Mouse (Mus musculus) lung, postnatal 0 days (tissue): Measurements from ENCODE around the gene Cybc1. TPM values are rescaled to one million over a fixed set of nuclear protein-coding genes. Genes with fewer than 3 reads are reported as not detected.

Experiments
- ATAC-seq: fragments of 200-750 bp; cut with Nextera tagmentation; 2 replicates; pipeline ENCODE4 v1.8.0; 2017; ENCODE audit warnings: moderate library complexity
- DNase-seq: peaks from one replicate; pipeline ENCODE4 v3.0.0-alpha.2; 2016; ENCODE audit warnings: low spot score
- H3K27ac ChIP-seq: fragments of 300-500 bp; sonication (generic); 2 replicates; pipeline ENCODE4 v1.5.1; 2014; ENCODE audit warnings: antibody characterized with exemption, mild to moderate bottlenecking, low read length, mixed read lengths
- H3K27me3 ChIP-seq: fragments of 300-500 bp; sonication (generic); replicated peaks from 2 replicates; pipeline ENCODE4 v1.6.1; 2014; ENCODE audit warnings: low read length, mixed read lengths; ENCODE audit not compliant: insufficient read depth
- H3K36me3 ChIP-seq: fragments of 300-500 bp; sonication (generic); 2 replicates; pipeline ENCODE4 v1.6.1; 2014; ENCODE audit warnings: low read length, mixed read lengths; ENCODE audit not compliant: insufficient read depth
- H3K4me1 ChIP-seq: fragments of 300-500 bp; sonication (generic); 2 replicates; pipeline ENCODE4 v1.6.1; 2014; ENCODE audit warnings: antibody characterized with exemption, low read depth, low read length, mixed read lengths; ENCODE audit not compliant: insufficient read depth
- H3K4me2 ChIP-seq: fragments of 300-500 bp; sonication (generic); replicated peaks from 2 replicates; pipeline ENCODE4 v1.6.1; 2014; ENCODE audit warnings: low read depth, mild to moderate bottlenecking, low read length, moderate library complexity, mixed read lengths
- H3K4me3 ChIP-seq: fragments of 300-500 bp; sonication (generic); 2 replicates; pipeline ENCODE4 v1.5.1; 2014; ENCODE audit warnings: low read depth, low read length
- H3K9ac ChIP-seq: fragments of 300-500 bp; sonication (generic); replicated peaks from 2 replicates; pipeline ENCODE4 v1.6.1; 2014; ENCODE audit warnings: low read depth, mild to moderate bottlenecking
- H3K9me3 ChIP-seq: fragments of 300-500 bp; sonication (generic); 2 replicates; pipeline ENCODE4 v1.6.1; 2016; ENCODE audit warnings: low read length, mixed read lengths
- CTCF ChIP-seq: IDR thresholded peaks from 2 replicates; pipeline ENCODE4 v1.5.1; 2016; ENCODE audit warnings: antibody characterized with exemption, mild to moderate bottlenecking
- EP300 ChIP-seq: IDR thresholded peaks from 2 replicates; pipeline ENCODE4 v1.6.1; 2016; ENCODE audit warnings: antibody characterized with exemption, mild to moderate bottlenecking, control low read depth
- WGBS: fragments of 180-500 bp; shearing (Covaris S2); extraction: QIAGEN DNeasy Blood & Tissue Kit; methylation state at CpG from one replicate; pipeline ENCODE4 v1.1.7; 2014; 5-methylcytosine and 5-hydroxymethylcytosine counted together
- polyA plus RNA-seq: library from polyadenylated mRNA; unstranded; fragments of >200 nt; fragmentation: Nextera tagmentation; extraction: Ambion mirVana; gene quantifications from 2 replicates; pipeline ENCODE4 v1.2.1, GENCODE M21; 2015

The Cybc1 gene
- 28.9 and 29.3 TPM in 2 replicates for polyA plus RNA-seq

DNA sequence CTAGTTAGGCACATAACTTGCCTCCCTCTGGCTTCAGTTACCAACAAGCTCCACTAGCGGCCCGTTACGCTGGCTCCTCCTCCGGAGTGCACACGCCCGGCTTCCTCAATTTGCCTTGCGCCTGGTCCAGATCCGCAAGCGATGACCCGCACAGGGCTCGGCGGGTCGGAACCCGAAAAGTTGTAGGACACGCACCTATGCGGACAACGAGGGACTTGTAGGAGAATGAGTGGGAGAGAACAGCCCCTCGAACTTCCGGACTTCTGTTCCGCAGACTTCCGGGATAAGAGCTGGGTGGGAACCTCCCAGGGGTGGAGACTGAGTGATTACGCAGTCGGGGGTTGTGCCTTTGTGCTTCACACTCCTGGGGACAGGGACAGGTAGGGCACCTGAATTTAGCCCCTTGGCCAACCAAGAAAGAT, at the start of gene Cybc1:
TSS of gene Cybc1 (minus strand) at position 305 of the 422 bp plus-strand sequence.
- ATAC-seq (peak; percentile 95), DNase-seq (peak; percentile 92)
- Histone ChIP-seq H3K27ac (peak within 1 kb of the TSS; percentile 87), H3K4me1 (peaks cover 9% of the 10 kb centered on the region), H3K4me2 (peak within 1 kb of the TSS; percentile 81), H3K9ac (peak within 1 kb of the TSS; percentile 50), H3K36me3 (peaks cover 15% of the 10 kb centered on the region), H3K4me3 (peak within 1 kb of the TSS; percentile 74), H3K9me3 (no peaks in the 10 kb centered on the region), H3K27me3 (no peaks in the 10 kb centered on the region)
- no peak; the same call in 1 of the 2 replicates for TF ChIP-seq CTCF
- no peak for TF ChIP-seq EP300
- WGBS, result 4% methylated on average over 23 of the region's 23 CpGs

DNA sequence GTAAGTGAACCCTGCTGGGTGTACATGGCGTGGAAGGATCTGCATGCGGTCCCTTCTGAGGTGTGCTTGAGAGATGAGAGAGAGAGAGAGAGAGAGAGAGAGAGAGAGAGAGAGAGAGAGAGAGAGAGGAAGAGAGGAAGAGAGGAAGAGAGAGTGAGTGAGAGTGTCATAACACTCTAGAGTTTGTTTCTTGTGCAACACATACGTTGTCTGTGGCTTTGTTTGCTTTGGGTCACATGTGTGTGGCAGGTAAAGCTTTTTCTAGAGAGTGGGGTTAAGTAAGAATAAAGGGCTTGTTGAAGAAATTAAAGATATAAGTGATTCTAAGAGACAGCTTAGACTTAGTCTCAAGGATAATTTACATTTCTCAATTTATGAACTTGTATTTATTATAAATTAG, 48.9 kb upstream of the Cybc1 start:
- Histone ChIP-seq H3K4me3 (no peak overlapping the region), H3K4me1 (no peaks in the 10 kb centered on the region; the same call in 1 of the 2 replicates), H3K9me3 (no peaks in the 10 kb centered on the region), H3K36me3 (no peaks in the 10 kb centered on the region), H3K27me3 (no peaks in the 10 kb centered on the region), H3K27ac (no peak overlapping the region), H3K9ac (no peak overlapping the region), H3K4me2 (no peak overlapping the region)
- WGBS, result 78% methylated on average over 3 of the region's 3 CpGs
- DNase-seq (no peak), ATAC-seq (no peak)
- no peak for TF ChIP-seq CTCF

DNA sequence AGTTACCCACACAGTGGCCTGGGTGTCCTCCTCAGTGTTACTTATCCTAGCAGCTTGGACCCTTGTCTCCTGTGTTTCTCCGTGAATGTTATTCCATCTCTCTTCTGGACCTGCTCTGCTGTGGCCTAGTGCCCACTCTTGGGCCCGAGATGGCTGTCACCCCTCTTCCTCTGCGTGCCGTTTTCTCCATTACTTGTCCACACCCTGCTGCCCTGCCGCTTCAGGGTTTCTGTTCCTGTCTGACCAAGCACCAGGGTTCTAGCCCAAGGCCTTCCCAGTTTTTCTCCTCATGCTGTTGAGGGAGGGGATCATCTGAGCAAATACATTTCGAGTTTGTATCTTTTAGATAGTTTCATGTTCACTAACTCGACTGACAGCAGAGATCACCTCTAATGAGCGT, 48.4 kb upstream of the Cybc1 start:
- ATAC-seq, result no peak
- WGBS, result 84% methylated on average over 8 of the region's 8 CpGs

DNA sequence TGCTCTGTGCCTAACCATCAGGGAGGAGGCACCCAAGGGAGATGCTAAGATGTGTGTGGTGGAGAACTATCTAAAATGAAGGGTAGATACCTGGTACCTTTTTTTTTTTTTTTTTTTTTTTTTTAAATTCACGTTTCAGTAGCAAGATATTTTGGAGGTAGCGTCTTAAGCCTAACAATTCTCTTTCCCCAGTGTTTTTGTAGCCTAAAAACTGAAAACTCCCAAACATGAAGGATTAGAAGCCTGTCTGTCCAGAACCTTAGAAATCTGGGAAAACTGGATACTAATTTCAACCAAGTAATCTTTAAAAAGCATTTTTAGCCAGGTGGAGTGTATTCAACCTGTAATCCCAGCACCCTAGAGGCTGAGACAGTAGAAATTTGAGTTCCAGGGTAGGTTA, 32.0 kb upstream of the Cybc1 start:
- WGBS, result 37% methylated on average over 2 of the region's 2 CpGs
- peak overlapping the region; percentile 93 for H3K4me2 ChIP-seq
- no peak for ATAC-seq

More for the DNA sequence above, 48.4 kb upstream of the Cybc1 start:
- no peaks in the 10 kb centered on the region for H3K27me3 ChIP-seq
- DNase-seq, result no peak
- no peak overlapping the region for H3K9ac ChIP-seq
- no peak overlapping the region for H3K27ac ChIP-seq
- no peak overlapping the region for H3K4me2 ChIP-seq
- TF ChIP-seq EP300, result no peak
- no peak for TF ChIP-seq CTCF
- no peaks in the 10 kb centered on the region for H3K9me3 ChIP-seq
- no peaks in the 10 kb centered on the region for H3K36me3 ChIP-seq
- H3K4me1 ChIP-seq, result no peaks in the 10 kb centered on the region; the same call in 1 of the 2 replicates
- no peak overlapping the region for H3K4me3 ChIP-seq

DNA sequence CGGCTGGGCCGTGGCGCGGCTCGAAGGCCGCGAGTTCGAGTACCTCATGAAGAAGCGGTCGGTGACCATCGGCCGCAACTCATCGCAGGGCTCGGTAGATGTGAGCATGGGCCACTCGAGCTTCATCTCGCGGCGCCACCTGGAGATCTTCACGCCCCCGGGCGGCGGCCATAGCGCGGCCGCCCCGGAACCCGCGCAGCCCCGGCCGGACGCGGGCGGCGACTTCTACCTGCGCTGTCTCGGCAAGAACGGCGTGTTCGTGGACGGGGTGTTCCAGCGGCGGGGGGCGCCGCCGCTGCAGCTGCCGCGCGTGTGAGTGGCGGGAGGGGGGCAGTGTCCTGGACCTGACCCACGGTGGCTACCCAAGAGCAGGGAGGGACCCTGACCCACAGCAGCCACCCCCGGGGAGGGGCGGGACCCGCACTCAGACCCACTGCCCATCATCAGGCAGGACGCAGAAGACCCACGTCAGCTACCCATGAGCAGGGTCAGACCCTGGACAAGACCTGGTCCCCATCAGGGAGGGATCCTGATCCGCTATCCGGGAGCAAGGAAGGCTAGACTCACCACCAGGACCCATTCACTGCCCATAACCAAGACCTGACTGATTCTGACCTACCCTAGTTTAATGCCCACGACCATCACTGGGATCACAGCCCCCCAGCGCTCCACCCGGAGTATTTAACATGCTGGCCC, 31.2 kb upstream of the Cybc1 start:
- peak overlapping the region; percentile 93 for H3K4me2 ChIP-seq
- peak overlapping the region; percentile 88 for H3K27ac ChIP-seq
- H3K36me3 ChIP-seq, result peaks cover 2% of the 10 kb centered on the region; the same call in 1 of the 2 replicates
- H3K9ac ChIP-seq, result peak overlapping the region; percentile 90
- H3K4me3 ChIP-seq, result peak overlapping the region; percentile 94
- peak; percentile 32 for ATAC-seq
- peaks cover 7% of the 10 kb centered on the region; the same call in 1 of the 2 replicates for H3K4me1 ChIP-seq
- H3K27me3 ChIP-seq, result no peaks in the 10 kb centered on the region
- WGBS, result under 1% methylated on average over 30 of the region's 60 CpGs
- peak; percentile 39 for DNase-seq
- no peaks in the 10 kb centered on the region for H3K9me3 ChIP-seq
- peak; percentile 3; the same call in 1 of the 2 replicates for TF ChIP-seq CTCF
- no peak for TF ChIP-seq EP300

More for the DNA sequence above, 32.0 kb upstream of the Cybc1 start:
- no peak for DNase-seq
- H3K4me3 ChIP-seq, result peak overlapping the region; percentile 94
- peak overlapping the region; percentile 90 for H3K9ac ChIP-seq
- H3K27me3 ChIP-seq, result no peaks in the 10 kb centered on the region
- no peaks in the 10 kb centered on the region for H3K9me3 ChIP-seq
- peaks cover 7% of the 10 kb centered on the region; the same call in 1 of the 2 replicates for H3K4me1 ChIP-seq
- H3K36me3 ChIP-seq, result no peaks in the 10 kb centered on the region
- no peak for TF ChIP-seq CTCF
- no peak overlapping the region for H3K27ac ChIP-seq

DNA sequence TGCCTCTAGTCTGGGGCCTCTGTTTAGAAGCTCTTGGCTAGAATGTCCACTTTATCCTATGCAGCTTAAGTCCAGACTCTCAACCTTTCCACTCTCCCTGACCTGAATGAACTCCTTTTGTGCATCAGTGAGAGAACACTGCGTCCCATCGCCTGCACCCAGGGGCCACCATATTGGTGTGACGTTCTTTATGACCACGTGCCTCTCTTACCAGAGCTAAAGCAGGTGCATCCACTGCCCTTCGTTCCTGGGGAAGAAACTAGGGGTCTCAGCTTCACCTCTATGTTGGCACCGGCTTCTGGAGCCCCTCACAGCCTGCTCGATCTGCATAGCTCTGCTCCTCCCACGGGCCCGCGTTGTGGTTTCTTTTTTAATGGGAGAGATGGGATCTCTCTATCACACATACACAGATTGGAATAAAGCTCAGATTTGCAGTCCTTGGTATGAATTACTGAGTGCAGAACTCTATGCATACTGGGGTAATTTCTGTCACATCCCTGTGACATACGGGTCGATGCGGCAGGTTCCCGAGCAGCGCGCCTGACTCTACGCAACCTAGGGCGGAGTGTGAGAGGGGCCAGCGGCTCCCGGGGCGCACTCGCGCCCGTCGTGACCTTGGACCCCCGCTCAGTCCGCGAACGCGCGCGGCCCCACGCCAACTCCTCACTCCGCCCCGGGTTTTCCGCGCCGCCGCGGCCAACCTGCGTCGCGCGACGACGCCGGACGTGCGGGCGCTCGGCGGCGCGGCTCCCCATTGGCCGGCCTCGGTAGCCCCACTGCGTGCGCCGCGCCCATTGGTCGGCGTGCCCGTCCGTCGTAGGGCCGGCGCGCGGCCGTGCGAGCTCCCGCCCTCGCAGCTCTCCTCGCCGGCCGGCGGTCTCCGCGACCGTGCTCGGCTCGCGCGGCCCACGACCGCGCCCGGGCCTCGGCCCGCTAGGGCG, 30.3 kb upstream of the Cybc1 start, which contains the start of gene Foxk2:
TSS of gene Foxk2 (plus strand) at position 831 of the 941 bp plus-strand sequence.
- WGBS, result under 1% methylated on average over 70 of the region's 91 CpGs
- H3K27ac ChIP-seq, result peak within 1 kb of the TSS; percentile 88
- no peaks in the 10 kb centered on the region for H3K27me3 ChIP-seq
- peak within 1 kb of the TSS; percentile 90 for H3K9ac ChIP-seq
- DNase-seq (peak; percentile 97), ATAC-seq (peak; percentile 100)
- H3K4me2 ChIP-seq, result peak within 1 kb of the TSS; percentile 93
- H3K4me3 ChIP-seq, result peak within 1 kb of the TSS; percentile 94
- H3K4me1 ChIP-seq, result peaks cover 7% of the 10 kb centered on the region; the same call in 1 of the 2 replicates
- TF ChIP-seq EP300 (no peak), CTCF (no peak)
- no peaks in the 10 kb centered on the region for H3K9me3 ChIP-seq
- H3K36me3 ChIP-seq, result peaks cover 10% of the 10 kb centered on the region; the same call in 1 of the 2 replicates
